Mouse (Mus musculus) left cerebral cortex, postnatal 4 days (tissue): ENCODE data around the gene Gpc6. TPM values are rescaled to one million over a fixed set of nuclear protein-coding genes. Genes with fewer than 3 reads are reported as not detected.
"Not testable (repeated sequence)": the region's sequence is repeated elsewhere in the genome, so short reads cannot be mapped to it uniquely, and the experiment has no call there.

ENCODE experiments used
- DNase-seq: peaks from one replicate; pipeline ENCODE4 v3.0.0-alpha.2; 2022
- intact Hi-C: fragments of 180-260 bp; cut with DNase I; formaldehyde crosslinking; loops from one replicate; pipeline ENCODE4 v1.15.1; 2025
- total RNA-seq, 2 experiments: library from RNA; stranded (reverse); gene quantifications; 2 replicates each; pipeline ENCODE4 v1.2.3; 2021

Gene Gpc6
- total RNA-seq, 2 experiments from 2014 or later: 24.8 to 26.4 TPM

GRCm38 (mm10) chr14:117421170-117421569, 496.1 kb downstream of the Gpc6 start:
- intact Hi-C loops: no loop called here
- no peak for DNase-seq

GRCm38 (mm10) chr14:117426116-117426515, 501.0 kb downstream of the Gpc6 start:
- intact Hi-C loops: no loop called here
- DNase-seq: no peak

DNA sequence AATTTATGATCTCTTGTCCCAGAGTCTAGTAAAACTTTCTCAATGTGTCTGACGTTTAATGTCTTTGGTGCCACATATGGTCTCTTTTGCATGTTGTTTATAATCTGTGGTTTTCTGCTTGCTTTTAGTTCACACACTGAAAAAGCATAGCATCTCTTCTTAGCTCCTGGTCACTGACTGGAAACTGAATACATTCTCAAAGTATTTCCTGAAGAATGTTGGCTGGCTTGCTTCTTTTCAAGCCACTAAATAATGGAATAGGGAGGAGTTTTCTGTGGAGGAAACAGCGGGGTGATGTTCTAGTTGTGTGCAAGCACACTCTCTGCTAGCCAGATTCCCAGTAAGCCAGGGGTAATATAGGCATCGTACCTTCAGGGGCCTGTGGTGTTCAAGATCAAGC, 502.7 kb downstream of the Gpc6 start:
- DNase-seq: no peak
- intact Hi-C loops: no loop called here

DNA sequence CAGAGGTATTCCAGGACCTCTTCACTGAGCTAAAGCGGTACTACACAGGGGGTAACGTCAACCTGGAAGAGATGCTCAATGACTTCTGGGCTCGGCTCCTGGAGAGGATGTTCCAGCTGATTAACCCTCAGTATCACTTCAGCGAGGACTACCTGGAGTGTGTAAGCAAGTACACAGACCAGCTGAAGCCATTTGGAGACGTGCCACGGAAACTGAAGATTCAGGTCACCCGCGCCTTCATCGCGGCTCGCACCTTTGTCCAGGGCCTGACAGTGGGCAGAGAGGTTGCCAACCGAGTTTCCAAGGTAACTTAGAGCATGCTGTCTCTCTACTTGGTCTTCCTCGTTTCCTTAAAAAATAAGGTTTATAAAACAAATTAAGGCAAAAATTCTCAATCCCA, 510.6 kb downstream of the Gpc6 start:
- intact Hi-C loops: no loop called here
- peak; percentile 6 for DNase-seq

- intact Hi-C loops, DNase-seq: not testable (repeated sequence)
These were observed 521.6 kb downstream of the Gpc6 start for GRCm38 (mm10) chr14:117446675-117447231.

DNA sequence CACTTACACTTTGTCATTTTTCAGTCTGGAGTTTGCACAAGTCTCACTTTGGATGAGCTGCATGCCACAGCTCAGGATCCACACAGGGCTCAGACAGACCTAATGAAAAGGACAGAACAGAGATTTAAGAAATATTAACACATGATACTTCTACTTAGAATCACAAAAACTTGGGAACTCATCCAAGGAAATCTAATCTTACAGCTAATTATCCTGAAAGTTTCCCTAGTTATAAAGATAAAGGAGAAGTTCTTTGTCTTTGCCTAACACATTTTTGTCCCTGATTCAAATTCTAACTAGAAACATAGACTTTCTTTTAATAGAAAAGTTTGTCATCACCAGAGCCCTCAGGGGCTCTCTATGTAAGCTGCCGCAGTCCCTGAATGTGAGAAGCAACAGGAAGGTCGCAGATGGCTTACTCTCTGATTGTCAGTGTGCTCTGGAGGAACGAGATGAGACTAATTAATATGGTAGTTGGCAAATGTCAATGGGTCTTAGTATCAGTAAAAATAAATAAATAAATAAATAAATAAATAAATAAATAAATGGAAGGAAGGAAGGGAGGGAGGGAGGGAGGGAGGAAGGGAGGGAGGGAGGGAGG, 526.4 kb downstream of the Gpc6 start:
- intact Hi-C loops: no loop called here
- no peak for DNase-seq

DNA sequence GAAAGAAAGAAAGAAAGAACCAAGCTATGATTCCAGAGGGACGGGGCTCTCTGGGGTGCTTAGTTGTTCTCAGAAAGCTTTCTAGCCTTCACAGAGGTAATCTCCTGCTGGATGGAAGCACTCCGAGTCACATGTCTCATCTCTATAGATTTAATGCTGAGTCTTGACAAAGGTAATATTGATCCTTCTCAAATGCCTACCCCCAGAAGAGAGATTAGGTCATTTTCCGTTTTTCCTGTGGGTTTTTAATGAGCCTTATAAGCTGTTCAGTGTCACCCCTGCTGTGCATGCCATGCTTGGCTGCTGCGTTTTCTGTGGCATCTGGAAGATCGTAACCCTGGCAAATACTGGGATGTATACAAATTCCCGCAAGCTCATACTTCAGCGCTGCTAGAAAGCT, 527.0 kb downstream of the Gpc6 start:
- DNase-seq: peak; percentile 6
- intact Hi-C loops: no loop called here

DNA sequence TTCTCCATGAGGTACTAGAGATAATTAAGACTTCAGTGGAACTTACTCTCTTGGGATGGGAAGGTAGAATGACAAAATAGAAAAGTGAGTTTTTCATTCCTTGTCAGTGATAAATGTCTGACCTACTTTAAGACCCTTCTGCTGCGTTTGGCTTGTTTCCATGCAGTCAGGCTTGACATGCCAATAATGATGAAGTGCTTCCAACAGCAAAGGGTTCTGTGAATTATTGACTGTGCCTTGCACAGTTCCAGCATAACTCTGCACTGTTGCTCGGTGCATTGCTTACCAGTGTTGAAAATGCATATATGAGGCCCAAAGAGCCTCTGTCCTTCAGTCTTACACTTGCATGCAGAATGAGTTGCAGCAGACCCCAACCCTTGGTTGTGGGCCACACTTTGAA, 548.3 kb downstream of the Gpc6 start:
- peak; percentile 8 for DNase-seq
- intact Hi-C loops: no loop called here

DNA sequence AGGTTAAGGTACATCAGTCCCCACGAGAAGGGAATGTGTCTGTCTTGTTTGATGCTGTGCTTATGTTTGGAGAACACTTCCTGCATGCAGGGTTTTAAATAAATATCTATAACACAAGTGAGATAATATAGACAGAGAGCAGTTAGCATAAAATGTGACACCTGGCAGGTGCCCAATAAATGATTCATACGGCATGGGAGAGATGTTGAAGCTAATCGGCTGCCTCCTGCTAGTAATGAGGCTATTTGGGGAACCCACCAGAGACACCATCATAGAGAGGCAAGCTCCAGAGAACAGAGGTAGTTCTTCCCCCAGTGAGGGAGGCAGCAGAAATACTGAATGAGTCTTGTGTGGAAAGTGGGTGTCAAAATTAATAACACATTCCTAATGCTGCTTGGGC, 553.8 kb downstream of the Gpc6 start:
- intact Hi-C loops: no loop called here
- DNase-seq: no peak

GRCm38 (mm10) chr14:117487161-117487754, 562.1 kb downstream of the Gpc6 start:
- no peak for DNase-seq
- intact Hi-C loops: no loop called here

- intact Hi-C loops: no loop called here
- no peak for DNase-seq
These were observed 565.4 kb downstream of the Gpc6 start for GRCm38 (mm10) chr14:117490469-117490868.

DNA sequence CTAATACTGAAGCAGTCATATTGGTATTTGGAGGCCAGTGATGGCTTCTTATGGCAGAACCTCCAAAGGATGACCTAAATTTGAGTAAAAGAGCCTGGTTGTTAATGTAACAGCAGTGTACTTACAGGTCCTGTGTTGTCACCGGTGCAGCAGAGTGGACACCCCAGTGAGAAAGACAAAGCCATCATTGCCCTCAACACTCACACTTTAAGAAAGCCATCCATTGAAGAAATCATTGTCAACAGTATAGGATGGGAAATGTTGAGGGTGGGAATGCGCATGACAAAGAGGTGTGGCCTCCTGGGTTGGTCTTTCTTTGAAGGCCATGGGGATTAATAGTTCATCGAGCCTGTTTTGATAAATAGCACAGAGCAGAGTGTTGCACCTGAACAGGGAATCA, 570.0 kb downstream of the Gpc6 start:
- no peak for DNase-seq
- intact Hi-C loops: no loop called here

- intact Hi-C loops: no loop called here
- no peak for DNase-seq
These were observed 573.7 kb downstream of the Gpc6 start for GRCm38 (mm10) chr14:117498785-117499184.

GRCm38 (mm10) chr14:117499354-117499753, 574.2 kb downstream of the Gpc6 start:
- intact Hi-C loops: no loop called here
- no peak for DNase-seq

DNA sequence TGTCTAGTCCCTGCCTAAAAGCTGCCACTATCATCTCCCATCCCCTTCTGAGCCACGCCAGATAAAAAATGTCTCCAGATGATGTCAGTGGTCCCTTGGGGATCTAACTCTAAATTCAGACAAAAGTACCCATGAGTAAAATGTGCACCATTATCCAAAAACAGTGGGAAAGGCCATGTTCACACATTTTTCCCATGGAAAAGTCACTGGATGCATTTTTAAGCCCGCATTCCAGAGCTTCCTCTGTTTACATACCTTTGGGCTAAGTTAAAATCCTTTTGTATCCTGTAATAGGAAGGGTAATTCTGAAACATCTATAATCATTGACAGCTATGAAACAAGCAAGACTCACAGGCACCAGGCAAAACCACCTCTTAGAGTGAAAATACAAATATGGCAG, 589.7 kb downstream of the Gpc6 start:
- intact Hi-C loops: no loop called here
- DNase-seq: no peak

DNA sequence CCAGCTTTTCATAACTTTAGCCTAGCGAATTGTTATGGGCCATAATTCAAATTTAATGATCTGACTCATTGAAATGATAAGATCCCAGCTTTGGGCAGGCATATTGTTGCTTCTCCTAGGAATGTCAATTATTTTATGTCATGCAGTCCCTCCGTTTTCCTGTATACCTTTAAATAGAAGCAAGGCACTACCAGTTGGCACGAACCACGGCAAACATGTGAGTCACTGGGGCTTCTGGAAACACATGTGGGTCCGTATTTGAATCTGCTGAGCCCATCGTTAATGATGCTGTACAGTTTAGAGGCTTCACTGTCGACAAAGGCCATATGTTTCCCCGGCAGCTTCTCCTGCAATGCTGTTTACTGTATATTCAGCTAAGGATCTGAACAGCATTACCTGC, 594.5 kb downstream of the Gpc6 start:
- intact Hi-C loops: no loop called here
- peak; percentile 4 for DNase-seq

DNA sequence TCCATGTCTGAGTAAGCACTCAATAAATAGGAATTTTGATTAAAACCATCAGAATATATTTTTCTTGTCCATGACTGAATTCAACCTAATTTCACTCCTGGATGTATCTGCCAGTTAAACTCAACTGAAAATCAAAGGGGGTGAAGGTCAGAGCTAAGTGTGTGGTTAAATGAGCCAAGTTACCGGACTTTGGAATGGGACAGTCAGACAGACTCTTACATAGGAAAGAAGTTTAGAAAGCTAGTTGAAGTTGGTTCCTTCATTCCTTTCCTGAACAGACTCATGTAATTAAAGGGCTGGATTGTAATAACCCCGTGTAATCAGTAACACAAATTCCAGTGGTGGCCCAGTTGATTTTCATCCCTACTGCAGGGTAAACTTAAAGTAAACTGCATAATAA, 595.6 kb downstream of the Gpc6 start:
- intact Hi-C loops: no loop called here
- DNase-seq: no peak

DNA sequence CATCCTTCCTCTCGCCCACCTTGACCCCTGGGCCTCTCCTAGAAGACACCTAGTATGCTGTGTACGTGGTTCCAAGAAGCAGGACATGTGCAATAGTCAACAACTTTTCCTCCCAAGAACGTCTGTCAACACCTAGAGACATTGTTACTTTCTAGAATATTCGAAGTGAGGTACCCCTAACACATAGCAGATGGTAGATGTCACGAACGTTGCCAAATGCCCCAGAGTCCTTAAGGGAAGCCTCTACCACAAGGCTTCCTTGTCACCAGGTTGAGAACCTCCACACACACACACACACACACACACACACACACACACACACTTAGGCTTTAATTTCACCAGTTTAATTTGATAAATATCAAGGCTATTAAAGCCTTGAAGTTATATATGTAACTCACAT, 600.0 kb downstream of the Gpc6 start:
- intact Hi-C loops: no loop called here

DNA sequence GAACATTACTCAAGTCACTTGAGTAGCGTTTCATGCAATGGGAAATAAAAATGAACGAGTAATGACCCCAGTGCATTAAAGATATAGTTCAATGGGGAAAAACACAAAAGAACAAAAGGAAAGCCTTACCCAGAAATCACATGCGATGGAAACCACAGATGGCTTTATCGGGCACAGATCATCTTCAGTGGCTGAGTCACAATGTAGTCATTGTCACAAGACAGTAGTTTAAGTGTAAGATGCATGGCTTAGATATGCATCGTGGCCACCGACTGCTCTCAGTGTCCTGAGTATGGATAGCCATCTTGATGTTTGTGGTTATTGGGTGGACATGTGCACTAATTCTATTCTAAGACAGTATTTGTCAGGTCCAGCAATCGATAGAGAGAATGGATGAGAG, 601.9 kb downstream of the Gpc6 start:
- no peak for DNase-seq
- intact Hi-C loops: no loop called here

More for the DNA sequence above, 600.0 kb downstream of the Gpc6 start:
- no peak for DNase-seq

- intact Hi-C loops: no loop called here
- no peak for DNase-seq
These were observed 604.3 kb downstream of the Gpc6 start for GRCm38 (mm10) chr14:117529439-117529838.

- DNase-seq: no peak
- intact Hi-C loops: no loop called here
These were observed 627.7 kb downstream of the Gpc6 start for GRCm38 (mm10) chr14:117552776-117553175.

- DNase-seq: no peak
- intact Hi-C loops: loop anchor here (5.0 kb wide), 1 partner anchor 240 kb away; no protein-coding TSS in a partner anchor
These were observed 631.7 kb downstream of the Gpc6 start for GRCm38 (mm10) chr14:117556715-117557320.
